Mouse (Mus musculus): ENCODE data around the gene Gm8882. TPM values are rescaled to one million over a fixed set of nuclear protein-coding genes. Genes with fewer than 3 reads are reported as not detected.
"Not testable (repeated sequence)": the region's sequence is repeated elsewhere in the genome, so short reads cannot be mapped to it uniquely, and the experiment has no call there.

Gene Gm8882
- polyA plus RNA-seq (2015; fragmentation: Nextera tagmentation; extraction: Ambion mirVana): not detected in 2 replicates

GRCm38 (mm10) chr6:132364034-132364433, at the start of gene Gm8882:
TSS of gene Gm8882 (minus strand) at chr6:132364134.
- H3K9me3 ChIP-seq (replicated peaks); H3K36me3 ChIP-seq: not testable (repeated sequence)

GRCm38 (mm10) chr6:132314657-132315056, 49.3 kb downstream of the Gm8882 start, which contains the start of gene Prpmp5:
TSS of gene Prpmp5 (minus strand) at chr6:132314757.
- not testable (repeated sequence) for ATAC-seq (ENCODE audit: low FRiP score); H3K9me3 ChIP-seq (replicated peaks); H3K27me3 ChIP-seq (replicated peaks)

More at GRCm38 (mm10) chr6:132364034-132364433, at the start of gene Gm8882:
- not testable (repeated sequence) for H3K9ac ChIP-seq (replicated peaks); H3K27ac ChIP-seq (replicated peaks); H3K4me2 ChIP-seq; H3K27me3 ChIP-seq (replicated peaks); H3K4me3 ChIP-seq (replicated peaks); H3K4me1 ChIP-seq; ATAC-seq (ENCODE audit: low FRiP score)
- WGBS: 89% methylated on average over 1 of the region's 1 CpGs

More at GRCm38 (mm10) chr6:132314657-132315056, 49.3 kb downstream of the Gm8882 start, which contains the start of gene Prpmp5:
- not testable (repeated sequence) for H3K4me3 ChIP-seq (replicated peaks); H3K27ac ChIP-seq (replicated peaks); H3K4me2 ChIP-seq; H3K9ac ChIP-seq (replicated peaks); H3K4me1 ChIP-seq; H3K36me3 ChIP-seq

Other genes with a start within 250 kb of the Gm8882 start
- not detected in 2 replicates for gene Prb1, start 153.6 kb downstream of the Gm8882 start, polyA plus RNA-seq (2015; fragmentation: Nextera tagmentation; extraction: Ambion mirVana)
- not detected in 2 replicates for gene Prpmp5, start 49.4 kb downstream of the Gm8882 start, polyA plus RNA-seq (2015; fragmentation: Nextera tagmentation; extraction: Ambion mirVana)
- gene Prh1, start 205.7 kb upstream of the Gm8882 start, polyA plus RNA-seq (2015; fragmentation: Nextera tagmentation; extraction: Ambion mirVana): not detected in 2 replicates
- gene Prp2, start 231.8 kb upstream of the Gm8882 start, polyA plus RNA-seq (2015; fragmentation: Nextera tagmentation; extraction: Ambion mirVana): not detected in 2 replicates

Measured in neural tube, embryonic 15.5 days (tissue).